Mouse (Mus musculus) megakaryocyte, embryonic 14.5 days (primary cell): ENCODE measurements around the gene Pmpca.

Experiments used
- FLI1 ChIP-seq: IDR thresholded peaks from 2 replicates; pipeline ENCODE4 v1.6.1; 2012; ENCODE audit warnings: low read length, inconsistent platforms, mixed read lengths
- GATA1 ChIP-seq: IDR thresholded peaks from 3 replicates; pipeline ENCODE4 v1.6.1; 2012; ENCODE audit warnings: mixed read lengths, low read length, inconsistent platforms, borderline replicate concordance

GRCm38 (mm10) chr2:26409362-26409761 is 20.2 kb downstream of the Pmpca start:
- no peak for TF ChIP-seq GATA1
- TF ChIP-seq FLI1: no peak
